Comparison of ENCODE assay signal across 13 mouse cellular contexts in genomic region chr11:24307601-24308252, GRCm38 (mm10).
A peak's percentile ranks its signal among the peaks of the same experiment; 100 is the strongest.
DNase-seq lines count a peak whose midpoint lies in the region; ATAC-seq and TF ChIP-seq lines count a peak whose summit lies in the region.
"Had no signal": no experiment of that assay in that cellular context is flagged by ENCODE, and none has a peak within 500 bp of the region (broad histone marks: within the 10 kb centered on the region; RNA-seq: fewer than 3 reads in every experiment).

No protein-coding gene starts in this region.

- no peak overlapping the region for H3K4me2 ChIP-seq in kidney, postnatal 0 days (ENCODE audit: low read length)
- no peak overlapping the region for H3K4me2 ChIP-seq in hindbrain, embryonic 11.5 days (replicated peaks; ENCODE audit: low read depth, low read length)
- no peak overlapping the region for H3K4me2 ChIP-seq in midbrain, embryonic 13.5 days (replicated peaks)

- H3K4me3 ChIP-seq in kidney, postnatal 0 days (replicated peaks; ENCODE audit: low read depth, low read length) = no peak overlapping the region
- H3K4me3 ChIP-seq in hindbrain, embryonic 11.5 days (ENCODE audit: low read depth, low read length) = no peak overlapping the region
- H3K4me3 ChIP-seq in midbrain, embryonic 13.5 days (replicated peaks) = no peak overlapping the region

- no peak overlapping the region for H3K9ac ChIP-seq in kidney, postnatal 0 days (ENCODE audit: low read depth, low read length)
- H3K9ac ChIP-seq in hindbrain, embryonic 11.5 days (ENCODE audit: low read depth, low read length) = peak overlapping the region; percentile 38; the same call in 1 of the 2 replicates
- no peak overlapping the region; the same call in 1 of the 2 replicates for H3K9ac ChIP-seq in midbrain, embryonic 13.5 days (replicated peaks)
- H3K9ac ChIP-seq: liver, embryonic 14.5 days had no signal

- no peaks in the 10 kb centered on the region for H3K9me3 ChIP-seq in kidney, postnatal 0 days (replicated peaks; ENCODE audit: low read length)
- no peaks in the 10 kb centered on the region; the same call in 1 of the 2 replicates for H3K9me3 ChIP-seq in hindbrain, embryonic 11.5 days (ENCODE audit: control insufficient read depth, low read length)
- no peaks in the 10 kb centered on the region for H3K9me3 ChIP-seq in midbrain, embryonic 13.5 days

- H3K36me3 ChIP-seq in kidney, postnatal 0 days (ENCODE audit: insufficient read depth, low read length) = no peaks in the 10 kb centered on the region
- H3K36me3 ChIP-seq in hindbrain, embryonic 11.5 days (ENCODE audit: control insufficient read depth, insufficient read depth, low read length) = no peaks in the 10 kb centered on the region
- H3K36me3 ChIP-seq in midbrain, embryonic 13.5 days = no peaks in the 10 kb centered on the region

- no peak for DNase-seq in kidney, postnatal 0 days (ENCODE audit: low spot score)
- no peak for DNase-seq in kidney, postnatal 14 days
- peak; percentile 78 for DNase-seq in embryo, embryonic 10 days (ENCODE audit: low spot score)
- DNase-seq in hindbrain, embryonic 11.5 days (ENCODE audit: low spot score) = peak; percentile 70
- no peak for DNase-seq in spleen, adult 18-20 months
- no peak for DNase-seq in right cerebral cortex, postnatal 14 days
- DNase-seq: adrenal gland, postnatal 10 days; cerebellum, adult 11-12 months; gastrocnemius, postnatal 10 days; kidney, adult 18-20 months had no signal

- WGBS in kidney, postnatal 0 days = 62% methylated on average over 6 of the region's 6 CpGs
- WGBS in hindbrain, embryonic 11.5 days = 13% methylated on average over 6 of the region's 6 CpGs
- 22% methylated on average over 6 of the region's 6 CpGs for WGBS in midbrain, embryonic 13.5 days

- H3K27me3 ChIP-seq in kidney, postnatal 0 days (ENCODE audit: insufficient read depth, low read length) = no peaks in the 10 kb centered on the region
- no peaks in the 10 kb centered on the region for H3K27me3 ChIP-seq in hindbrain, embryonic 11.5 days (ENCODE audit: control insufficient read depth, insufficient read depth, low read length)
- peaks cover 5% of the 10 kb centered on the region; the same call in 1 of the 2 replicates for H3K27me3 ChIP-seq in midbrain, embryonic 13.5 days

- TF ChIP-seq CTCF in kidney, postnatal 0 days (IDR thresholded peaks at IDR 0.05; ENCODE audit: low read depth) = 0 out of 2 replicates have a peak, but pooled peaks have one; percentile 19

- no peak overlapping the region for H3K27ac ChIP-seq in kidney, postnatal 0 days
- peak overlapping the region; percentile 70 for H3K27ac ChIP-seq in hindbrain, embryonic 11.5 days (ENCODE audit: low read depth, low read length)
- H3K27ac ChIP-seq in midbrain, embryonic 13.5 days = peak overlapping the region; percentile 55
- H3K27ac ChIP-seq: liver, embryonic 14.5 days had no signal

- H3K4me1 ChIP-seq in kidney, postnatal 0 days (replicated peaks; ENCODE audit: insufficient read depth, low read length) = no peaks in the 10 kb centered on the region
- peaks cover 10% of the 10 kb centered on the region for H3K4me1 ChIP-seq in hindbrain, embryonic 11.5 days (replicated peaks; ENCODE audit: control insufficient read depth, insufficient read depth, low read length)
- peaks cover 28% of the 10 kb centered on the region for H3K4me1 ChIP-seq in midbrain, embryonic 13.5 days (replicated peaks)

- no peak for ATAC-seq in kidney, postnatal 0 days (replicated peaks; ENCODE audit: low FRiP score, low read depth)
- ATAC-seq in hindbrain, embryonic 11.5 days (ENCODE audit: low FRiP score) = peak; percentile 72
- ATAC-seq in midbrain, embryonic 13.5 days = peak; percentile 49
- ATAC-seq in cerebellum, adult (ENCODE audit: insufficient number of reproducible peaks, low FRiP score, low TSS enrichment) = no peak

Comparison
In these comparisons a context has a peak if more than half of its experiments do, and no peak if none do; other contexts are left out.
1. ATAC-seq: peak in hindbrain, embryonic 11.5 days (single experiment) and midbrain, embryonic 13.5 days (single experiment); none in kidney, postnatal 0 days (single experiment) and cerebellum, adult (single experiment).
2. DNase-seq: peak in embryo, embryonic 10 days (single experiment) and hindbrain, embryonic 11.5 days (single experiment); none in kidney, postnatal 0 days (single experiment), kidney, postnatal 14 days (single experiment), spleen, adult 18-20 months (0 of 2) and right cerebral cortex, postnatal 14 days (single experiment).